Mouse (Mus musculus) yolk sac, embryonic 10.5 days (tissue): ENCODE data around the gene Olfr571.

ENCODE experiments used
- DNase-seq: peaks from one replicate; pipeline ENCODE4 v3.0.0-alpha.2; 2017; ENCODE audit warnings: low spot score

Olfr571 gene

DNA sequence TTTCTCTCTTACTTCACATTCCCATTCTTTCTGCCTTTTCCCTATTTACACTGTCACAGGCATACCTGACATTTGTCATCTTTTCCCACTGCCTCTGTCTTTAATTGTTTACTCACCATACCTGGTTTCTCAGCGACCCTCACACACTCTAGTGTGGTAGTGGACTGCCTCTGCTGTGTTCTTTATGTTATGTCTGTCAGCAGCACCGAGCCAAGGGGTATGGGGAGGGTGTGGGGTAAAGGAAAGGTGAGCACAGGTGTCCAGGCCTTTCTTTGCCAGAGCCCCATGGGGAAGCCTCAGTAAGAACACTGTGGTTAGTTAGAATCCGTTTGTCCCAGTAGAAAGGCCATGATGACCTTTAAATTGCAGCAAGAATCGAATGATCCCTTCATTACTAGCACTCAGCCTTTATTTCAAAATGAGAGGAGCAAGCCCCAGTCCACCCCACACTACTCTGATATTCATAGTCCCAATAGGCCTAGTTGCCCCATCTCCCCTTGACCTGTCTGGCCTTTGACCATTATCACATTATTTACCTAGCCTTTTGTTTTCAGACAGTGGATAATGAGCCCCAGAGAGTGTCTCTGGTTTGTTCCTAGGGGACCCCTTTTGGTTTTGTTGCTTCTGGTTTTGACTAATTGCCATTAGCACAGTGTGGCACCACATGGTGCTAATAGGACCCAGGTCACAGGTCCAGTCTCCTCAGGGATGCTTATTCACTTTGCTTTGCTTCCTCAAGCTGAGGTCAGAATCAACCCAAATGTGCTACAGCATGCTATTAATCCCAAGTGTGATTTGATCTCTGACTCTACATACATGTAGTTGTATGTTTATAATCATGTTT lies at the start of gene Olfr571:
Gene Olfr571 (minus strand): TSS at position 505 of the 844 bp plus-strand sequence.
- DNase-seq = no peak

DNA sequence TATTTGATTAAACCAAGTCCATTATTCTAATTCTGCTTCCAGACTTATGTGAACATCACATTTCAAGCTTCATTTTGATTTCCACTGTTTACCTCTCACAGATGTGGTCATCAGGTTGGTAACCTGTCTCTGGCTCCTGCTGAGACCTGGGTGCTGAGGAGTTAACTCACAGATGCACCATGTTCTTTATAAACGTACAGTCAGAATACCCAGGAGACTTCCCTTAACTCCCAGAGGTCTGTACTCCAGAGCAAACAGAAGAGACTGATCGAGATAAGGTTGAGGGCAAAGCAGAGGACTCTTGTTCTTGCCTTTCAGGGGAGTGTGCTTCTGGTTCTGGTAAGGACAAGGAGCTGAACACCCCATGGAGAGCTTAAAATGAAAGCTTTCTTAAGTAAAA lies 45.0 kb upstream of the Olfr571 start, which contains the start of gene Olfr576:
Gene Olfr576 (plus strand): TSS at position 301 of the 400 bp plus-strand sequence.
- no peak for DNase-seq

DNA sequence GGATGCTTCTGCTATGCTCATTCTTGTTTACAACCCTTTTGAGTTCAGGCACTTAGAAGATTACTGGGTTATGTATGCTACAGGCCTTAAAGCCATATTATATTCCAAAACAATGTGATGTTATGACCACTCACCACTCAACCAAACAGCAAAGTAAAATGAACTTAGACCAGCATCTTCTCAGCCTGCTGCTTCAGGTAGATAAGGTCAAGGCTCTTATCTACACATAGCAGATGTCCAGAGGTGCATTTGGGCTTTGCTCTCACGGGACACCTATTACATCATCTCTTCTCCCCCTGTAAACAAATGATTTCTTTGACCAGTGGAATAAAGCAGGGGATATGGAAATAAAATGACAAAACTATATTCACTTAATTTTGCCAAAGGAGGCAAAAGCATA lies 41.3 kb upstream of the Olfr571 start, which contains the start of gene Olfr575:
Gene Olfr575 (minus strand): TSS at position 183 of the 400 bp plus-strand sequence.
- DNase-seq = no peak

DNA sequence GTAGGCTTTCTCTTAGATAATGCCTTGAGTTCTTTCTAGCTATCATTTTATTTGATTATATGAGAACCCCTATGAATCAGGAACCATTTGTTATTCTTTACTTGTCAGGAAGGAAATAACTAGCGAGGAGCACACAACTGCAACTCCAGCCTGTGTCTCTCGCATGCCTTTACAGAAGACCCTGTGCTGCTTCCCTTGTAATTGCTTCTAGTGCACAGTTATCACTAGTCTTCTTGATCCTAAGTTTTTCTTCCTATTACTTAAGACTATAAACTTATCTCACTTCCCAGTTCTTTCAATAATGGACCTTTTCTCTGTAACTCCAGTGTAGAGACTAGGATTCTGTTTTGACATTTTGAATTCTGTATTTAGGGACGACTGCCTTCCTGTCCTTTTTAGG lies 40.8 kb upstream of the Olfr571 start:
- no peak for DNase-seq

DNA sequence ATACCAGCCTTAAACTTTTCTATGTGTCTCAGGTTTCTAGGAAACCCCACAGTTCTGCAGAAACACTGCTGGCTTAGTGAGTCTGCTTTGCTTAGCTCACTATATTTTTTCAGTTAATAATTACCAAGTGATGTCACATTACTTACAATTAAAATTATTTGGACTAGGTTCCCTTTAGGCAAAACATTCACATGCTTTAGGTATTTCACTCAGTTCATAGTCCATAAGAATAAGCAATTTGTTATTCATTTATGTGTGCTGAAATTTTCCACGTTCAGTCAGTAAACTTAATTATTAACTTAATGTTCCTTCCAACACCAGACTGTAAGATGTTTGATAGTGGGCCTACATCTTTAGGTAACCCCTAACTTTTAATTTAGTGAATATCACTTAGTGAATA lies 33.4 kb upstream of the Olfr571 start:
- DNase-seq = no peak

DNA sequence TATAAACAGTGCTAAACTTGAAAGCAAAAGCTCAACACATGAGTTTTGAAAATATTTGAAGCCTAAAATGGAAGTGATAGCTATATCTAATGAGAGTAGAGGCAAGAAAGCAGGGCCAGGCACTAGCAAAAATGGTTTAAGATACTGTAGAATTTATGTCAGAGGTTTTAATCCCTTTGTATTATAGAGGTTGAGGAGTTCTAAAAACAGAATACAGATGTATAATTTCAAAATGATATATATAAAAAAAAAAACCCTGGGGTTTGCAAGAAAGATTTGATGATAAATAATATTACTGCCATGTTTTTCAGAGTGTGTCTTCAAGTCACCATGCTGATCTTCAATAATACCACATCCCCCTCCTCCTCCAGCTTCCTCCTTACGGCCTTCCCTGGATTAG lies 30.8 kb upstream of the Olfr571 start, which contains the start of gene Olfr574:
Gene Olfr574 (plus strand): TSS at position 301 of the 400 bp plus-strand sequence.
- DNase-seq = no peak

DNA sequence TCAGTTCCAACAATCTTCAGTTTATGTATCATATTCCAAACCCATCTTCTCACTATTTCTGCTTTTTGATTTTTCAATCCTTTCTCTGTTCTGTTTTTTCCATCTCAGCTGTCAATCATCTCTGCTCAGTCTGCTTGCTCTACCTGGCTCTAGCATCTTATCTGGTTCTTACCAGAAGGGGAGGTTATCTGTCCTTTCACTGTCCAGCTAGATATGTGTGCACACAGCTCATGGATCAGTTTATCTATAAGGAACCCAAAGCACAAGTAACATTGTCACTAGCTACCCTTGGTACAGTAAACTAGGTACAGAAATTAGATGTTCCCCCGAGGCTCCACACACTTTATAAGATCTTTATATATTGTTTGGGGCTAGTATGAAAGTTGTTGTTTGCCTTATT lies 26.1 kb upstream of the Olfr571 start:
- no peak for DNase-seq

DNA sequence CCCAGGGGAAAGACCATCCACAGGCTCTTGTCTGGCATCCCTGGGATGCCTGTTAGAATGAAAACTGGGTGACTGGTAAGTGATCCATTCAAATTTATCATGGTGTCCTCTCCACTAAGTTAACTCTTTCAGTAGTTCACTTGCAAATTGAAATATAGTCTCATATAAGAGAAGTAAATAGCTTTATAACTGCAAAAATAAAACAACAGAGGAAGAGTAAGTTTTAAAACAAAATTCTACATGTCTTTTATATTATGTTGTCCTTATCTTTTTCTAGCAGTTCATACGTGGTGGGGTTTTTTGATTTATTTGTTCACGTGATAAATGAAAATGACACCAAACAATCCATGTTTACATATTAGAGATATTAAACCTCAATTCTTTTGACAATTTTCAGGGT lies 25.1 kb upstream of the Olfr571 start, which contains the start of gene Olfr573-ps1:
Gene Olfr573-ps1 (minus strand): TSS at position 101 of the 400 bp plus-strand sequence.
- no peak for DNase-seq

DNA sequence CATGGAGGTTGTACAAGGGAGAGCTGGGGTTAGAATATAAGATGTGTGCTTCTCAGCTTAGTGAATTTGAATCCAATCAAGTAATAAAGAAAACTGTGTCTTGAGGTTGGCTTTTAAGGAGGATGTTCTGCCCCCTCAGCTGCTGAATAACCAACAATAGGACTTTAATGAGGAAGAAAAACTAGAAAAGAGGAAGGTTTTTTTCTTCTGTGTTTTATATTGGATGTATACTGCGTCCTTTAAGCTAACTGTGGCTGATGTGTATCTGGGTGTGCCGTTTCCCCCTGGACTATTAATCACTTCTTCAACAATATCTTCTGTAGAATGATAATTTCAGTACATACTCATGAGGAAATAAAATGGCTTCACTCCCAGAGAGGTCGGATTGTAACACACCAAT lies 9.8 kb upstream of the Olfr571 start:
- no peak for DNase-seq

DNA sequence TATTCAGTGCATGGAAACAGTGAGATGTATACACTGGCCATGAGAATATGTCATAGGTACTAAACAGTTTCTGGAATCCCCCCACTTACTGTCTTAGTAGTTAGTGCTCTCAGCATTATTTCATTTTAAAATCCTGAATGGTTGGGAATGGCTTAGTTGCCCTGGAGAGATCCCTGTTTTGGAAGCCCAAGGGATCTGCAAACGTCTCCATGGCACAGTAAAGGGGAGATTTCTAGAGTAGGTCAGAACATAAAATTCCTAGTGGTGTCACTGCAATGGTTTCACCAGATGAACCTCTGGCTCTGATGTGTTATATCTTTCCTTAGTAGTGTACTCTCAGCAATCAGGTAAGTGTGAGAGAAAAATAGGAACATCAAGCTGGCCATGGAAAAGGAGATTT lies 6.8 kb upstream of the Olfr571 start, which contains the start of gene Olfr572:
Gene Olfr572 (plus strand): TSS at position 301 of the 400 bp plus-strand sequence.
- no peak for DNase-seq

DNA sequence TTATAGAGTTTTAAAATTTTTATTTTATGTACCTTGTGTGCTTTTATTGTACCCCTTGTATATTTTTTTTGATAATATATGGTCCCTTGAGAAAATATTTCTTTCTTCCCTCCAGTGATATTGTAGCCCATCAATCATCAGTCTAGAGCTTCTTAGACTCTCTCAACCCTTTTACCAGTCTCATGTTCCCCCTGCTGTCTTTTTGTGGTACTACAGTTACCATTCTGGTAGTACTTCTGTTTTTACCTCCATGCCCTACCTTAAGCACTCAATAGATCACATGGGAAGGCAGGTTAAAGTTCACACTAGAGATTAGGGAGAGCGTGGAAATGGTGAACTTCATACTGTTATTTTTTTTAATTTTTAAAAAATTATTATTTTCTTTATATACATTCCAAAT lies 2.3 kb upstream of the Olfr571 start:
- DNase-seq = peak; percentile 36

DNA sequence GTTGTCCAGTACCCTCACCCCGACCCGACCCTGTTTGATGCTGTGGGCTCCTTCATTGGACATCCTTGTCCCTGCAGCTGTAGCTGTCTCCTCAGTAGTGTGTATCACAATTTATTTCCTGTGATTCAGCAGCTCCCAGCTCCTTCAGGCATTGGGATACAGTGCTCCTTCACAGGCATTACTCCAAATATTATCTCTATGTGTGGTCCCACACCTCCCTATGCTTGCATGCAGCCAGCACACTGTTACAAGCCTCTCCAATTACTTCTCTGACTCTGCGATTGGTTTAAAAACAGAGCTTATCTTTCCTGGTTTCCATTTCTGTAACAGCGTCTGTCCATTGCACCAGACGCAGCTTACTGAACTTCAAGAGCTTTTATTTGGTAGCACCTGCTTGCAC lies 931 bp downstream of the Olfr571 start:
- DNase-seq = no peak

DNA sequence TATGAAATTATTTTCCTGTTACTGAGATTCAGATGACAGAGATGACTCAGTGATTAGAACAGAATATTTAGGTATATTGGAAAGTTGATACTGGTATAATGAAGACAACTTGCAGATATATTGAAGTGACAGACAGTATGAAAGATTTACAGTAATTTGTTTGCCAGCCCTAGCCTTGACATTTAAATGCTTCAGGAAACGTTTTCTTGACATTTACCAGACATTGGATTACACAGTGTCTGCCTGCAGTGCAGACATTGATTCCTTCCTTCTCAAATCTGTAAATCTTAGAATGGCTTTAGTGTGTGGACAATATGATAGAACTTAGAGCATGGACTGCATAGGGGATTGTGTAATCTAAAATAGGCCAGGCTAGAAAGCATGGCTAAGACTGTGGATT lies 2.1 kb downstream of the Olfr571 start:
- DNase-seq = no peak

DNA sequence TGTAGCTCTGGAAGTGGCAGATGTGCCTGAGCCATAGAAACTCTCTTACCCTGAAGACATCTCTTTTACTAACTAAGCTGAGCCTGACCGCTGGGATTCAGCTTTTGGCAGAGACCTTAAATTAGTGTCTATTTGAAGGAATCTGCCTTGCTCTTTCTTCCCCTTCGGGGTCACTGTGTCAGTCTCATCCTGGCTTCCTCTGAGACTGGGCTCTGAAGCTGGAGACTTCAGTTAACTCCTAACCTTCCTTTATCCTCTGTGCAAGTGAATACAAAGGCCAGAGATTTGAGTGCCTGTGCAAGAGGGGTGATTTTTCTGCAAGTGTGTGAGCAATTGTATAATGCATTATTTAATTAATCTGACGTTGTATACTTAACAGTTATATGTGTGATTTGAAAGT lies 26.6 kb downstream of the Olfr571 start, which contains the start of gene Olfr569:
Gene Olfr569 (minus strand): TSS at position 101 of the 400 bp plus-strand sequence.
- DNase-seq = no peak

DNA sequence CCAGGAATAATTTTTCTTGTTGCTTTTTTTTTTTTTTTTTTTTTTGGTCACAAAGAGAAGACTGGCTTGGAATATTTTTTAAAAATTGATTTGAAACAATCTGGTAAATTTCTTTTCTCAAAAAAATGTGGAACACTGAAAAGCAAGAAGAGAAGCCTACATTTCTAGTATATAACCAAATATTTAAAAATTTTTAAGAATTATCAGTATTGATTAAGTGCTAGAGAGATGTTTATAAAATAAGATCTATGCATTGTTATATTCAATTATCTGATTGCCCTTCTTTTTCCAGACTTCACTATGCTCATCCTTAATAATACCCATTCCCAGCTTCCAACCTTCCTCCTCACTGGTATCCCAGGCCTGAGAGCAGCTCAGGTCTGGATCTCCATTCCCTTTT lies 40.5 kb downstream of the Olfr571 start, which contains the start of gene Olfr568:
Gene Olfr568 (plus strand): TSS at position 301 of the 400 bp plus-strand sequence.
- no peak for DNase-seq

DNA sequence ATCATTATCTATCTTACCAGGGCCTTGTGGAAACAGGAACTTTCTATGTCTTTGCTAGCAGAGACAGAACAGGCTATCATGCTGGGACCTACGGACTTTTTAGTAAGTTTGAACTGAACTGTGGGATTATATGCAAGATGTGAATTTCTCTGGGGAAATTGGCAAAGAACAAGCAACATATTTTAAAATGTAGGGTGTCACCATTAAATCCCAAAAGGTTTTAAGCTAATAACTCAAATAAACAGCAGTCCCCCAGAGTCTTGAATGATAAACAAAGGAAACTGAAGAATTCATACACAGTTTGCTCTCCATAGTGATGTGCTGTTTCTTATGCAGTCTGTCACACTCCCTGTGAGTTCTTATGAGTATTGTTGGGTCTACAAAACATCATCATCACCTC lies 58.7 kb downstream of the Olfr571 start, which contains the start of gene Olfr566:
Gene Olfr566 (minus strand): TSS at position 101 of the 400 bp plus-strand sequence.
- DNase-seq = no peak

DNA sequence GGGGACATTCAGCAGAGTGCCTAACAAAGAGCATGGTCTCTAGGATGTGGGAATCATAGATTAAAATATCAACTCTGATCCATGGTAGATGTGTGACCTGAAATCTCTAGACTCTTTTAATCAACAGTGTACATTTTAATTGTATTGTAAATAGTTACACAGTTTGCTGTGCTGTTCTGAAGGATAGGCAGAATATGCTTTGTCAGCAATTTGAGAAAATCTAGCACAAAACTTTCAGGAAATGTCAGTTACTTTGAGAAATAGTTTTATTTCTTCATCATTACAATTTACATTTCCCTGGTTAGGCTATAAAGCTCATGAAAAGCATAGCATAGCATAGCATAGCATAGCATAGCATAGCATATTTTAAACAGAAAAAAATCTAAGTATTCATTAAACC lies 61.5 kb downstream of the Olfr571 start:
- no peak for DNase-seq
